Mouse (Mus musculus) embryonic facial prominence, embryonic 13.5 days (tissue): ENCODE results near the gene Srp54a. TPM values are rescaled to one million over a fixed set of nuclear protein-coding genes. Genes with fewer than 3 reads are reported as not detected.
A peak's percentile ranks its signal among the peaks of the same experiment; 100 is the strongest.
"Not testable (repeated sequence)": the region's sequence is repeated elsewhere in the genome, so short reads cannot be mapped to it uniquely, and the experiment has no call there.

ENCODE experiments used
- ATAC-seq: fragments of 200-750 bp; cut with Nextera tagmentation; 2 replicates; pipeline ENCODE4 v1.8.0; 2017; ENCODE audit warnings: low read depth; ENCODE audit not compliant: insufficient number of reproducible peaks, insufficient read depth, low FRiP score, low TSS enrichment
- H3K27ac ChIP-seq: fragments of 300-500 bp; sonication (generic); 2 replicates; pipeline ENCODE4 v1.5.1; 2015; ENCODE audit warnings: moderate library complexity, mild to moderate bottlenecking, inconsistent platforms
- H3K27me3 ChIP-seq: fragments of 300-500 bp; sonication (generic); 2 replicates; pipeline ENCODE4 v1.6.1; 2015; ENCODE audit warnings: mild to moderate bottlenecking, inconsistent platforms
- H3K36me3 ChIP-seq: fragments of 300-500 bp; sonication (generic); 2 replicates; pipeline ENCODE4 v1.6.1; 2015; ENCODE audit warnings: mild to moderate bottlenecking, inconsistent platforms
- H3K4me1 ChIP-seq: fragments of 300-500 bp; sonication (generic); 2 replicates; pipeline ENCODE4 v1.6.1; 2015; ENCODE audit warnings: inconsistent platforms
- H3K4me2 ChIP-seq: fragments of 300-500 bp; sonication (generic); 2 replicates; pipeline ENCODE4 v1.6.1; 2015; ENCODE audit warnings: moderate library complexity, mild to moderate bottlenecking, inconsistent platforms
- H3K4me3 ChIP-seq: fragments of 300-500 bp; sonication (generic); 2 replicates; pipeline ENCODE4 v1.5.1; 2015; ENCODE audit warnings: mild to moderate bottlenecking, inconsistent platforms
- H3K9ac ChIP-seq: fragments of 300-500 bp; sonication (generic); 2 replicates; pipeline ENCODE4 v1.6.1; 2015; ENCODE audit warnings: mild to moderate bottlenecking, inconsistent platforms
- H3K9me3 ChIP-seq: fragments of 300-500 bp; sonication (generic); 2 replicates; pipeline ENCODE4 v1.6.1; 2016; ENCODE audit warnings: inconsistent platforms
- WGBS: fragments of 180-500 bp; shearing (Covaris S2); methylation state at CpG from one replicate; pipeline ENCODE4 v1.1.7; 2015; ENCODE audit warnings: mixed read lengths; 5-methylcytosine and 5-hydroxymethylcytosine counted together
- polyA plus RNA-seq: library from polyadenylated mRNA; unstranded; fragments of >200 nt; fragmentation: Nextera tagmentation; extraction: Ambion mirVana; gene quantifications from 2 replicates; pipeline ENCODE4 v1.2.1, GENCODE M21; 2015

Gene Srp54a
- polyA plus RNA-seq, 1 experiment from 2014 or later = 160 TPM

GRCm38 (mm10) chr12:55154559-55155448, 74.7 kb downstream of the Srp54a start, which contains the start of gene Srp54b:
Gene Srp54b, plus strand, starts transcription at chr12:55155104.
- H3K36me3 ChIP-seq, H3K9ac ChIP-seq, H3K4me1 ChIP-seq, H3K27ac ChIP-seq, H3K27me3 ChIP-seq, H3K4me2 ChIP-seq, H3K9me3 ChIP-seq: not testable (repeated sequence)
- peak within 1 kb of the TSS; percentile 33 for H3K4me3 ChIP-seq
- WGBS = no CpG with 5 or more reads among the region's 57 CpGs
- peak; percentile 98 for ATAC-seq

GRCm38 (mm10) chr12:55155449-55155783, 75.4 kb downstream of the Srp54a start:
- not testable (repeated sequence) for H3K4me2 ChIP-seq, H3K27me3 ChIP-seq, H3K9ac ChIP-seq, H3K9me3 ChIP-seq, H3K36me3 ChIP-seq, H3K4me1 ChIP-seq, H3K27ac ChIP-seq
- WGBS = 0% methylated on average over 13 of the region's 24 CpGs
- peak overlapping the region; percentile 33 for H3K4me3 ChIP-seq
- peak; percentile 48; the same call in 1 of the 2 replicates for ATAC-seq

Other genes starting within 250 kb of the Srp54a start
- gene Cfl2, start 217.4 kb upstream of the Srp54a start, polyA plus RNA-seq = 124 and 128 TPM in 2 replicates
- gene Gm20403, start 93.7 kb upstream of the Srp54a start, polyA plus RNA-seq = not detected in 2 replicates
- 26.6 and 31.2 TPM in 2 replicates for gene Baz1a, start 65.9 kb upstream of the Srp54a start, polyA plus RNA-seq
- gene 2700097O09Rik, start 152 bp upstream of the Srp54a start, polyA plus RNA-seq = 41.9 and 43.2 TPM in 2 replicates
- gene Fam177a, start 44.2 kb downstream of the Srp54a start, polyA plus RNA-seq = 24.7 and 27.8 TPM in 2 replicates
- gene Srp54b, start 74.8 kb downstream of the Srp54a start, polyA plus RNA-seq = 63.1 and 63.4 TPM in 2 replicates
- 1.5 and 2.6 TPM in 2 replicates for gene 1700047I17Rik2, start 119.3 kb downstream of the Srp54a start, polyA plus RNA-seq
- 73.2 and 80.9 TPM in 2 replicates for gene Srp54c, start 149.9 kb downstream of the Srp54a start, polyA plus RNA-seq
- 13.0 and 15.5 TPM in 2 replicates for gene 1110008L16Rik, start 219.3 kb downstream of the Srp54a start, polyA plus RNA-seq
- 16.8 and 18.8 TPM in 2 replicates for gene Ppp2r3c, start 222.7 kb downstream of the Srp54a start, polyA plus RNA-seq